Mouse (Mus musculus): ENCODE results near the gene Ncf1. TPM values are rescaled to one million over a fixed set of nuclear protein-coding genes. Genes with fewer than 3 reads are reported as not detected.
A peak's percentile ranks its signal among the peaks of the same experiment; 100 is the strongest.

Gene Ncf1
- polyA plus RNA-seq, 2 experiments from 2014 or later, result 12.4 to 15.2 TPM

- ATAC-seq, result peak; percentile 70
Measured at GRCm38 (mm10) chr5:134243661-134244436, 14.4 kb upstream of the Ncf1 start.

- ATAC-seq, result no peak
Measured at GRCm38 (mm10) chr5:134241831-134242230, 12.4 kb upstream of the Ncf1 start.

GRCm38 (mm10) chr5:134237936-134238760 is 8.7 kb upstream of the Ncf1 start:
- no peak for ATAC-seq

- ATAC-seq, result no peak
Measured at GRCm38 (mm10) chr5:134237508-134237907, 8.1 kb upstream of the Ncf1 start.

- ATAC-seq, result peak; percentile 79
Measured at GRCm38 (mm10) chr5:134236796-134237195, 7.4 kb upstream of the Ncf1 start.

GRCm38 (mm10) chr5:134236241-134236640 is 6.8 kb upstream of the Ncf1 start:
- ATAC-seq, result no peak

- ATAC-seq, result no peak
Measured at GRCm38 (mm10) chr5:134235111-134235510, 5.7 kb upstream of the Ncf1 start.

GRCm38 (mm10) chr5:134234205-134234604 is 4.8 kb upstream of the Ncf1 start:
- ATAC-seq, result peak; percentile 2

- no peak for ATAC-seq
Measured at GRCm38 (mm10) chr5:134233244-134233651, 3.8 kb upstream of the Ncf1 start.

- no peak for ATAC-seq
Measured at GRCm38 (mm10) chr5:134232568-134232967, 3.1 kb upstream of the Ncf1 start.

GRCm38 (mm10) chr5:134232111-134232510 is 2.7 kb upstream of the Ncf1 start:
- ATAC-seq, result peak; percentile 48

- no peak for ATAC-seq
Measured at GRCm38 (mm10) chr5:134231376-134231775, 2.0 kb upstream of the Ncf1 start.

GRCm38 (mm10) chr5:134228249-134228638 is 1.2 kb downstream of the Ncf1 start:
- ATAC-seq, result no peak

- no peak for ATAC-seq
Measured at GRCm38 (mm10) chr5:134227574-134228248, 1.7 kb downstream of the Ncf1 start.

GRCm38 (mm10) chr5:134226946-134227345 is 2.5 kb downstream of the Ncf1 start:
- no peak for ATAC-seq

GRCm38 (mm10) chr5:134225110-134225901 is 4.1 kb downstream of the Ncf1 start:
- no peak for ATAC-seq

- ATAC-seq, result no peak
Measured at GRCm38 (mm10) chr5:134221708-134222150, 7.7 kb downstream of the Ncf1 start.

GRCm38 (mm10) chr5:134221278-134221677 is 8.1 kb downstream of the Ncf1 start:
- ATAC-seq, result no peak

GRCm38 (mm10) chr5:134217900-134218299 is 11.5 kb downstream of the Ncf1 start:
- no peak for ATAC-seq

GRCm38 (mm10) chr5:134214021-134214806 is 15.2 kb downstream of the Ncf1 start:
- peak; percentile 57 for ATAC-seq

GRCm38 (mm10) chr5:134209931-134210554 is 19.4 kb downstream of the Ncf1 start:
- ATAC-seq, result no peak

All from activated CD4-positive, CD25-positive, alpha-beta regulatory T cell, adult 4 months (primary cell).